Mouse (Mus musculus) E14TG2a.4 (cell line): ENCODE measurements around the gene Il17re.

ENCODE experiments used
- H3K27me3 ChIP-seq: 2 replicates; pipeline ENCODE4 v1.6.1; 2014; ENCODE audit warnings: low read length, control low read depth; ENCODE audit not compliant: insufficient read depth
- H3K36me3 ChIP-seq: 2 replicates; pipeline ENCODE4 v1.6.1; 2014; ENCODE audit warnings: low read length, control low read depth; ENCODE audit not compliant: insufficient read depth
- H3K4me1 ChIP-seq: replicated peaks from 2 replicates; pipeline ENCODE4 v1.6.1; 2014; ENCODE audit warnings: low read depth, low read length, control low read depth
- H3K4me3 ChIP-seq: replicated peaks from 2 replicates; pipeline ENCODE4 v1.5.1; 2014; ENCODE audit warnings: mild to moderate bottlenecking, low read length
- H3K9me3 ChIP-seq: 2 replicates; pipeline ENCODE4 v1.6.1; 2014; ENCODE audit warnings: low read length, control low read depth
- CTCF ChIP-seq: conservative IDR thresholded peaks from 2 replicates; pipeline ENCODE4 v1.5.1; 2014; ENCODE audit warnings: low read length
- NANOG ChIP-seq: IDR thresholded peaks from 2 replicates; pipeline ENCODE4 v1.6.1; 2014; ENCODE audit warnings: borderline replicate concordance, low read length, mixed read lengths
- POU5F1 ChIP-seq: IDR thresholded peaks from 2 replicates; pipeline ENCODE4 v1.6.1; 2014; ENCODE audit warnings: low read length, borderline replicate concordance

The Il17re gene

DNA sequence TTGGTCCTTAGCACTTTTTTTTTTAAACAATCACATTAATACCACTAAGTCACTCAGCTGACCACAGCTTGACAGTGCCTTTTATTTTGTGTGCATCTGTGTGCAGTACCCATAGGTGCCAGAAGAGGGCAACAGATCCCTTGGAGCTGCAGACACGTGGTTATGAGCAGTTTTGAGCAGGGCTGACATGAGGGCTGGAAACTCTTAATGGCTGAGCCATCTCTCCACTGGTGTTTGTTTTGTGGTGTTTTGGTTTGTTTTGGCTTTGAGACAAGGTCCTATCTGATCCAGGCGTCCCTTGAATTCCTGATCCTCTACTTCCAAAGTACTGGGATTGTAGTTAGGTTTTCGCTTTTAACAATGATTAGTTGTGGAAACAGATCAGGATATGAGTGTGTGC is 30.9 kb upstream of the Il17re start:
- peaks cover 16% of the 10 kb centered on the region for H3K4me1 ChIP-seq
- no peak overlapping the region for H3K4me3 ChIP-seq
- no peak for TF ChIP-seq NANOG
- peak; percentile 97 for TF ChIP-seq CTCF
- no peaks in the 10 kb centered on the region for H3K9me3 ChIP-seq
- peaks cover 14% of the 10 kb centered on the region; the same call in 1 of the 2 replicates for H3K27me3 ChIP-seq
- no peaks in the 10 kb centered on the region for H3K36me3 ChIP-seq

DNA sequence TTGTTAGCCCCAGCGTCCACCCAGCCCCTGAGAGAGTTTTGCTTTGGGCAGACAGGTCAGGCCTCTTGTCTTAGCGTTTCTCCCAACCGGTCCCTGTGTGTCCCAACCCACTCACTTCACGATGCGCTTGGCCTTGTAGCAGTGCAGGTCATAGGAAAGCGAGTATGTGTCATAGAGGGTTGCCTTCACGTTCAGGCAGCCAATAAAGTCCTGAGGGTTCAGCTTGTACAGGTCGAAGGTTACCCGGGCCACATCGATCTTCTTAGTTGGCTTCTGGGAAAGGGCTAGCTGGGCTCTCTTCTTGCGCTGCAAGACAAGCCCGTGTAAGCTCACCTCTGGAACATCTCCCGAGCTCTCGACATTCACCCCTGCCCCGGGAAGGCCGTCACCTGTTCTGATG is 30.3 kb upstream of the Il17re start:
- no peak for TF ChIP-seq CTCF
- no peak for TF ChIP-seq POU5F1
- TF ChIP-seq NANOG, result no peak
- Histone ChIP-seq H3K4me1 (peaks cover 19% of the 10 kb centered on the region), H3K27me3 (peaks cover 14% of the 10 kb centered on the region; the same call in 1 of the 2 replicates), H3K36me3 (no peaks in the 10 kb centered on the region), H3K9me3 (no peaks in the 10 kb centered on the region), H3K4me3 (no peak overlapping the region)

DNA sequence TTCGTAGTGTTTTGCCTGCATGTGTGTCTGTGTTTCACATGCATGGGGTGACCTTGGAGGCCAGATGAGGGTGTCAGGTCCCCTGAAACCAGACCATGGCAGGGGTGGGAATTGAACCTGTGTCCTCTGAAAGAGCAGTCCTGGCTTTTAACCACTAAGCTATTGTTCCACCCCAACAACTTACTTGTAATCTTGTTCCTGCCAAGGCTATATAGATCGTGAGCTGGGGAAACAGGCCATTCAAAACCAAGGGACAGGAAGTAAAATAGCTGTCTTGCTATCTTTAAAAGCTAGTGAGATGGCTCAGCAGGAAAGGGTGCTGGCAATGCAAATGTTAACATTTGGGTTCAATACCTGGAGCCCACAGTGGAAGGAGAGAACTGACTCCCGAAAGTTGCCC is 28.3 kb upstream of the Il17re start:
- Histone ChIP-seq H3K27me3 (peaks cover 19% of the 10 kb centered on the region), H3K36me3 (no peaks in the 10 kb centered on the region), H3K4me3 (no peak overlapping the region), H3K9me3 (no peaks in the 10 kb centered on the region), H3K4me1 (peaks cover 21% of the 10 kb centered on the region)
- no peak for TF ChIP-seq CTCF
- no peak for TF ChIP-seq POU5F1
- no peak for TF ChIP-seq NANOG

DNA sequence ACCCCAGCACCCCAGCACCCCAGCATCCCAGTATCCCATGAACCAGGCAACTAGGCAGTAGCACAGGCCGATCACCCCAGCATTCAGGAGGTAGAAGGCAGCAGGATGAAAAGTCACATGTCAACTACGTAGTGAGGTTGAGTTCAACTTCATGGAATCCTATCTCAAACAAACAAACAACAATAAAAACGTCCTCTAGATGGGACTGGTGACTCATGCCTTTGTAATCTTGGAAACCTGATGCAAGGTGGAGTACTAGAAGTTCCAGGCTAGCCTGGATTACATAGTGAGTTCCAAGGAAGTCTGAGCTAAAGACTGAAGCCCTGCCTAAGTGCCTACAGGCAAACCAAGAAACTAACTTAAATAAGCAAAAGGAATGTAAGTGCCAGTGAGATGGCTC is 27.4 kb upstream of the Il17re start:
- H3K27me3 ChIP-seq, result peaks cover 24% of the 10 kb centered on the region
- H3K4me1 ChIP-seq, result peaks cover 21% of the 10 kb centered on the region
- H3K36me3 ChIP-seq, result no peaks in the 10 kb centered on the region
- H3K9me3 ChIP-seq, result no peaks in the 10 kb centered on the region
- TF ChIP-seq CTCF (no peak), NANOG (no peak), POU5F1 (no peak)
- H3K4me3 ChIP-seq, result no peak overlapping the region

DNA sequence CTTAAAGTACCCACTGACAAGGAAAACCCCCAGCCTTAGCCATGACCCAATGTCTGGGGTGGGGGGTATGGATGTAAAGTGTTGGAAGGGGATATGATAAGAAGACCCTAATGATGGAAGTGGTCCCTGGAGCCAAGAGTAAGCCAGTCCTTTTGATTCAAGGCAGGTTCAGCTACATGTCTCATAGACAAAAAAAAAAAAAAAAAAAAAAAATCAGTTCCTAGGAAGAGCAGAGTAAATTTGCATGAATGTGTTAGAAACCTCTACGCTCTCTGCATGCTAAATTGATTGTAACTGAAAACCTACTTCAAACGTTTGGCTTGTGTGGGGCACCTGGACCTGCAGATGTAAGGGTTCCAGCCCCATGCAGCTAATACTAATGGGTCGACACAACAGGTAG is 26.5 kb upstream of the Il17re start:
- H3K9me3 ChIP-seq, result no peaks in the 10 kb centered on the region
- H3K36me3 ChIP-seq, result no peaks in the 10 kb centered on the region
- TF ChIP-seq CTCF (no peak), NANOG (no peak), POU5F1 (no peak)
- H3K27me3 ChIP-seq, result peaks cover 24% of the 10 kb centered on the region
- no peak overlapping the region for H3K4me3 ChIP-seq
- H3K4me1 ChIP-seq, result peaks cover 21% of the 10 kb centered on the region

DNA sequence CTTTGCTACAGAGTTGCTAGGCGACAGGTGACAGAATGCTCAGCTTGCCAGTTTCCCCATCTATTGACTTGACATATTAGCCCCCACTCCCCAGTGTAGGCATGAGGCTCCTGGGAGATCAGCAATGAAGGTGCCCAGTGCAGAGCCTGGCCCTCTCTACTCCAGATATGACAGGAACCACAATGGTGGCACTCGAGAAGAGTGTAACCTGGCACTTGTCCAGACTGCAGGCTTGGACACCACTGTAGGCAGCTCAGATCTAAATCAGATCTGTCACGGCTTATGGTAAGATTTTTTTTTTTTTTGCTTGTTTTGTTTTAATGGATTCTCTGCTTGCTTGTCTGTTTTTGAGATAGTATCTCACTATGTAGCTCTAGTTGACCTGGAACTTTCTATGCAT is 24.6 kb upstream of the Il17re start:
- Histone ChIP-seq H3K4me3 (no peak overlapping the region), H3K36me3 (no peaks in the 10 kb centered on the region), H3K4me1 (peaks cover 9% of the 10 kb centered on the region), H3K9me3 (no peaks in the 10 kb centered on the region), H3K27me3 (peaks cover 16% of the 10 kb centered on the region)
- TF ChIP-seq NANOG (no peak), CTCF (no peak), POU5F1 (no peak)

DNA sequence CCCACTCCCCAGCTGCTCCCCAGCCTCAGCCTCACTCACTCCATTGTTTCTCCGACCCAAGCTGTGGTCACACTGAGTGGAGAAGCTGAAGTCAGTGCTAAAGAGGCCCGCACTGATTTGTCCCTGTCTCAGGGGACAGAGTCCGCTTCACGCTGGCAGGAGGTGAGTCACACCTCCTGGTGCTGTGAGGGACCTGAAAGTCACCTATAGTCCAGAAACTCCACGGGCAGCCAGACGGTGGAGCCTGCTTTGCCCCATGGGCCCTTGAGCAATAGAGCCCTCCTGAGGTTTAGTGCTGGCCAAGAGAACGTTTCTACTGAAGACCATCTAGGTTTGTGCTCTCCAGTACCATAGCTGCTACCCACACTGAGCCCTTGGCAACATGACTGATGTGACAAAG is 23.6 kb upstream of the Il17re start:
- Histone ChIP-seq H3K4me3 (no peak overlapping the region), H3K27me3 (peaks cover 16% of the 10 kb centered on the region), H3K36me3 (no peaks in the 10 kb centered on the region), H3K4me1 (peaks cover 12% of the 10 kb centered on the region), H3K9me3 (no peaks in the 10 kb centered on the region)
- no peak for TF ChIP-seq POU5F1
- TF ChIP-seq NANOG, result no peak
- TF ChIP-seq CTCF, result no peak

DNA sequence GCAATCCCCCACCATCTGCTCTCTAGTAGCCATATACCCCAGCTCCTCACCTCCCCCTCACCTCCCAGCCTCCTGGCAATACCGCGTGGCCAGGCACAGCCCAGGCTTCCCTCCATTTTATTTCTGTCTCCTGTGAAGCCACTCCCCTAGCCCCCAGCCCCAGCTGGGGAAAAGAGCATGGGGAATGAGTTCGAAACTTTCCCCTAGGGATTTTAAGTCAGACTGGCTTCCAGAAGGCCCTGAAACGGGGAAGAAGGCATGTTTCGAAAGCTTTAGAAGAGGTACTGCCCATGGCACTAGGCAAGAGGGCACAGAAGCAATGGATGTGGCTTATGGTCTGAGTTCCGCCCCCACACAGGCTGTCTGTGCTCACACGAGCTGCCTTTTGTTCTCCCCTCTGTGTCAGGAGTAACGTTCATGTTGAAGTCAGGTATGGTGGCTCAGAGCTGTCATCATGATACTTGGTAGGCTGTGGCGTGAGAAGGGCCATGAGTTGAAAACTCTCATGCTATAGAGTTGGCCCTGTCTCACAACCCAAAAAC is 22.5 kb upstream of the Il17re start, which contains the start of gene Cidec:
TSS of gene Cidec (minus strand) at position 97 of the 542 bp plus-strand sequence.
- Histone ChIP-seq H3K4me3 (no peak within 1 kb of the TSS), H3K36me3 (no peaks in the 10 kb centered on the region), H3K9me3 (no peaks in the 10 kb centered on the region), H3K4me1 (peaks cover 12% of the 10 kb centered on the region), H3K27me3 (peaks cover 16% of the 10 kb centered on the region)
- TF ChIP-seq CTCF, result no peak
- no peak for TF ChIP-seq POU5F1
- no peak for TF ChIP-seq NANOG

DNA sequence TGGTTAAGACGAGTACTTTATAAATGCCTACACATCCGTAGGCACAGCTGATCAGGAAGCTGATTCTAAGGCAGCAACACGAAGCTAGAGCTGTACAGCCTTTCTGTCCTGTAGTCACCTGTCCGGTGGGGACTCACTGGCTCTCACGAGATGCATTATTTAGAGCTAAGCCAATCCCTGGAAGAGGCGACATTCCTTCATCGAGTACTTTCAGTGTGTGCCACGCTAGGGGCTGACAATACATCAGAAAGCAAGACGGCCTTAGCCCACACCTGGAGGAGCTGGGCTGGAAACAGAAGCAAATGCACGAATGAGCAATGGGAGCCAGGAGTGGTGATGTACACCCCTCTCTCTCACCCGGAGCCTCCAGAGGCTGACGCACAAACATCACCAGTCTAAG is 21.1 kb upstream of the Il17re start:
- H3K4me3 ChIP-seq, result no peak overlapping the region
- no peaks in the 10 kb centered on the region for H3K9me3 ChIP-seq
- no peaks in the 10 kb centered on the region for H3K36me3 ChIP-seq
- TF ChIP-seq NANOG (no peak), CTCF (no peak), POU5F1 (no peak)
- H3K4me1 ChIP-seq, result peaks cover 18% of the 10 kb centered on the region
- peaks cover 13% of the 10 kb centered on the region for H3K27me3 ChIP-seq
